In genomic region chr1:191541619-191542018, GRCm38 (mm10) we compare ENCODE assay signal across 29 mouse cellular contexts.
"Had no signal": no experiment of that assay in that cellular context is flagged by ENCODE, and none has a peak within 500 bp of the region (broad histone marks: within the 10 kb centered on the region; RNA-seq: fewer than 3 reads in every experiment).

No protein-coding gene starts in this region.

- H3K4me3 ChIP-seq: heart, adult 2 months; heart, embryonic 10.5 days; heart, embryonic 12.5 days; heart, embryonic 13.5 days; heart, embryonic 15.5 days; hindbrain, embryonic 10.5 days; hindbrain, embryonic 12.5 days; hindbrain, embryonic 13.5 days; hindbrain, embryonic 15.5 days; intestine, embryonic 15.5 days; kidney, embryonic 15.5 days; layer of hippocampus, adult 2 months had no signal

- DNase-seq: heart, adult 2 months; heart, postnatal 10 days; heart, postnatal 14 days; heart, postnatal 36 days; heart, postnatal 4 days; kidney, adult 11 months; kidney, adult 18-20 months; kidney, adult 2 months; kidney, adult 8-10 months; kidney, adult 9 months; kidney, postnatal 10 days; kidney, postnatal 14 days; kidney, postnatal 25 days; kidney, postnatal 36 days; kidney, postnatal 4 days had no signal

- H3K27ac ChIP-seq: heart, adult 2 months; heart, embryonic 10.5 days; heart, embryonic 13.5 days; heart, embryonic 15.5 days; hindbrain, embryonic 10.5 days; hindbrain, embryonic 12.5 days; hindbrain, embryonic 13.5 days; hindbrain, embryonic 14.5 days; hindbrain, embryonic 15.5 days; hindbrain, postnatal 0 days; intestine, embryonic 15.5 days; kidney, embryonic 15.5 days; kidney, postnatal 0 days; layer of hippocampus, adult 2 months had no signal
